Mouse (Mus musculus) erythroid progenitor cell, adult 5-6 weeks (primary cell): Measurements from ENCODE around the gene Sppl3. TPM values are rescaled to one million over a fixed set of nuclear protein-coding genes. Genes with fewer than 3 reads are reported as not detected.
"Not testable (repeated sequence)": the region's sequence is repeated elsewhere in the genome, so short reads cannot be mapped to it uniquely, and the experiment has no call there.

Experiments
- ATAC-seq: replicated peaks from 2 replicates; pipeline ENCODE4 v1.8.0; 2016; ENCODE audit warnings: moderate number of reproducible peaks, mild to moderate bottlenecking, moderate TSS enrichment, inconsistent platforms; ENCODE audit not compliant: poor library complexity, low FRiP score, severe bottlenecking
- total RNA-seq, 2 experiments: library from RNA; stranded (forward) in 1 of 2; stranded (reverse) in 1 of 2; fragments of 150-400 nt in 1 of 2; fragments of 186-747, 209-891 nt in 1 of 2; gene quantifications; 2 replicates each; pipeline versions ENCODE4 v1.2.3 to v1.2.4; 2015 to 2017; ENCODE audit warnings: low replicate concordance in 2 of 2

Sppl3 gene
- total RNA-seq, 2 experiments from 2014 or later: 69.2 to 73.7 TPM

DNA sequence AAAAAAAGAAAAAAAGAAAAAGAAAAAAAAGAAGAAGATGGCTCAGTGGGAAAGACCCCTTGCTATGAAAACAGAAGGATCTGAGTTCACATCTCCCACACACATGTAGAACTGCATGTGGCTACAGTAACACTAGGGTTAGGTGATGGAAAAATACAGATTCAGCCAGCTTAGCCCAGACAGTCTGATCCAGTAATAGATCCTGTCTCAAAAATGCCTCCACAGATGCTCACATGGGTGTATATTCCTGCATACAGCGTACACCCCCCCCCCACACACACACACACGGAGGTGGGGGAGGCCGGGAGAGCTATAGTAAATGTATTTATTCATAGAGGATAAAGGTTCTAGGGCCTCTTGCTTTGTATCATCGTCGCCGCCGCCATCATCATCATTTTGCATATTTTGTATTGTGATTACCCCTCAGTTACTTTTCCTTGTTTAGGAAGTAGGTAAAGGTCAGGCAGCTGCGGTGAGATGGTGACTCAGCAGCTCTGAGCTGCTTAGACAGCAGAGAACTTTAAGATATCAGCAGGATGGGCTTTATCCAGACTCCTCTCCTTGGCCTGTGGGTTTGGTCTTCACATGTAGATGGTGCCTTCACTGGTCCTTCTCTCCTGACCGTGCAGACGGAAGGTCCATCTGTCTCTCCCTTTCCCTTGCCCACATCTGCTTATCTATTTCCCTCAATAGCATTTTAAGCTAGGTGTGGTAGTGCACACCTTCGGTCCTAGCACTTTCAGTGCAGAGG is 57.9 kb downstream of the Sppl3 start:
- ATAC-seq: peak; percentile 65

DNA sequence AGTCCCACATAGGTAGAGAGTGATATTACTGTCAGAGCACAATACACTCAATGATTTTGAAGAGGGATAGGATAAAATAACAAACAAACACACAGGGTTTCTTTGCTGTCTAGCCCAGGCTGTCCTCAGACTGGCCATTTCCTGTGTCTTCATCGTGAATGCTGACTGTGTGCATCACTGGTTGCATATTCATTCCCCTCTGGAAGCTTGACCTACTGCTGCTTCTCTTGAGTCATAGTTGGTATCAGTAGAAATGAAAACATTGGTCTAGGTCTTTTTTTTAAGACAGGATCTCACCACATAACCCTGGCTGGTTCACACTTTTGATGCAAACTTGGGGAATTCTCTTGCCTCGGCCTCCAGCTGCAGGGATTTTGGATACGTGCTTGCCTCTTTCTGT is 58.7 kb downstream of the Sppl3 start:
- ATAC-seq: no peak

DNA sequence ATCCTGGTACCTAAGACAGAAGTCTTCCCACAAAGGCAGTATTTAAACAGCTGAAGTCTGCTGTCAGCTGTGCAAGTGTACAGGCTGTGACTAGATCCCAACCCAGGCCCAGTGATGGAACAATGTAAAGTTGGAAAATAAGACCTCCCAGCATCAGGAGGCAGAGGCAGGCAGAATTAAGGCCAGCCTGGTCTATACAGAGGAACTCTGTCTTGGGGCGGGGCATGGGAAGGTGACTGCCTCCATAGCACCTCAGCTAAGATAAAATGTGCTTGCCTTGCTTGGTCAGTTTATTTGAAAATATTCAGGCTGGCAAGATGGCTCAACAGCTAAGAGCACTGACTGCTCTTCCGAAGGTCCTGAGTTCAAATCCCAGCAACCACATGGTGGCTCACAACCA is 59.5 kb downstream of the Sppl3 start:
- no peak for ATAC-seq

DNA sequence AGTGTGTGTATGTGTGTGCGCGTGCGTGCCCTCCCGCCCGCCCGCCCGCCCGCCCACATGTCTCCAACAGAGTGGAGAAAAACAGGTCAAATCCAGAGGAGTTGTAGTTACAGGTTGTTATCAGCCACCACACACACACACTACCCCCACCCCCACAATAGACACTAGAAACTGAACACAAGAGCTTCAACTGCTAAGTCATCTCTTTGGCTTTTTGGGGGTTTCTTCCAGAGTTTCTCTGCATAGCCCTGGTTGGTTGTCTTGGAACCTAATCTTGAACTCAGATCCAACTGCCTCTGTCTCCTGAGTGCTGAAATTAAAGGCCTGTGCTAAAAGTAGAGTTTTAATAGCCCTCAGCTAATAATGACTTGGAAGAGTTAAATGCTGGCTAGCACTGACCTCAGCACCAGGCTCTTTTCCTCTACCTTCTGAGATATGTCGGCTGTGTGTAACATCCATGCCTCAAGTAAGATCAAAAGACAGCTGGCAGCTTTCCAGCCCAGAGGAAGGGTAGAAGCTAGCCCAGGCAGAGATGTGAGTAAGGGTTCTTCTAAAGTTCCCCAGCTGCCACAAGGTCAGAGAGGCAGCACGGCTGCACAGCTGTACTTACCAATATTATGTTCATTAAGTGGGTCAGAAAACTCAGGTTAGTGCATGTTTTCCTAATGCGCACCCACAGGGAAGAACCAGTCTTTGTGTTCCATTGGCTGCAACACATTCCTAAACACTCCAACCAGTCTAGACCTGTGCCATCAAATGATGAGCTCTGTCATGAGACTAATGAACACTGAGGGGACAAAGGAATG is 60.4 kb downstream of the Sppl3 start:
- ATAC-seq: peak; percentile 44

DNA sequence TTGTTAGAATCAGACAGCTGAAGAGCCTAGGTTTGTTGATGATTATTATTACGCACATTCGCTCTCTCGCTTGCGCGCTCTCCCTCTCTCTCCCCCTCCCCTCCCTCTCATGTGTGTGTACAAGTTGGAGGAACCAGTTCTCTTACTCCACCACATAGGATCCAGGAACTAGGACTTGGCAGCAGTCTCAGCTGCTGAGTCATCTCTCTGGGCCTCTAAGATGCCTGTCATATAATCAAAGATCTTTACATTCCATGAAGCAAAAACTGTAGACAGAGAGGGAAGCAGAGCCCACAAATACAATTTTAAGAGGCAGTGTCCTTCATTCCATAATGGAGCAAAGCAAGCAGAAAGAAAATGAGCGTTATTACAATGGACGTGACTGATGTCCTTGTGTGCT is 61.2 kb downstream of the Sppl3 start:
- ATAC-seq: peak; percentile 64

DNA sequence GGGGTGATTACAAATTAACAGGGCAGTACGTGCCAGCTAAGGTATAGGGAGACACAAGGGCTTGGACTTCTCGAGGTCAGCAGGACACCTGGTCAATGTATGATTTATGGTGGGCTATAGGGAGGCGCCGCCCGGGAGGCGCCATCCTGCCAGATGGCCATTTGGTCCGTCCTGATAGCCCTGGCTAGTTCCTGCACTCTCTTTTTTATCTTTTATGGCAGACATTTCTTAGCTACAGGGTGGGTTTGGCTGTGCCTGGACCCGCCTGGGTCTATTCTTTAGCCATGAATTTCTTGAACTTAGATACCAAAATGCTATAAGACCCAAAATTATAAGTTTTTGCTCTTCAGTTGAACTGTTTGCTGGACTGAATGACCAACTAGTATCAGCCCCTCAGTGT is 62.4 kb downstream of the Sppl3 start:
- not testable (repeated sequence) for ATAC-seq

DNA sequence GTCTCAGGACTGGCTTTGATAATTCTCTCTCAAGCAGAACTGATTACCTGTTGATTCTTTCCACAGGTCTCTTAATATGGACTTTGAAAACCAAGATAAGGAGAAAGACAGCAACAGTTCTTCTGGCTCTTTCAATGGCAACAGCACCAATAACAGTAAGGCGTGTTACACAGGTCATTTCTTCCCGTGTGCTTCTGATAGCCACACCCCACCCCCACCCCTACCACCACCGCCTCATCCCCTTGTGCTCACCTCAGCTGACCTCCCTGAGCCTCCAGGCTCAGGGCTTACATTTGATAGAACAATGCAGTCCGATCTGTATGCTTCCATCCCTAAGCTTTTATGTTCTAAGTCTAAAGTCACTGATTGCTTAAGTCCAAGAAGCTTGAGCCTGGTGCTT is 63.8 kb downstream of the Sppl3 start:
- ATAC-seq: no peak

DNA sequence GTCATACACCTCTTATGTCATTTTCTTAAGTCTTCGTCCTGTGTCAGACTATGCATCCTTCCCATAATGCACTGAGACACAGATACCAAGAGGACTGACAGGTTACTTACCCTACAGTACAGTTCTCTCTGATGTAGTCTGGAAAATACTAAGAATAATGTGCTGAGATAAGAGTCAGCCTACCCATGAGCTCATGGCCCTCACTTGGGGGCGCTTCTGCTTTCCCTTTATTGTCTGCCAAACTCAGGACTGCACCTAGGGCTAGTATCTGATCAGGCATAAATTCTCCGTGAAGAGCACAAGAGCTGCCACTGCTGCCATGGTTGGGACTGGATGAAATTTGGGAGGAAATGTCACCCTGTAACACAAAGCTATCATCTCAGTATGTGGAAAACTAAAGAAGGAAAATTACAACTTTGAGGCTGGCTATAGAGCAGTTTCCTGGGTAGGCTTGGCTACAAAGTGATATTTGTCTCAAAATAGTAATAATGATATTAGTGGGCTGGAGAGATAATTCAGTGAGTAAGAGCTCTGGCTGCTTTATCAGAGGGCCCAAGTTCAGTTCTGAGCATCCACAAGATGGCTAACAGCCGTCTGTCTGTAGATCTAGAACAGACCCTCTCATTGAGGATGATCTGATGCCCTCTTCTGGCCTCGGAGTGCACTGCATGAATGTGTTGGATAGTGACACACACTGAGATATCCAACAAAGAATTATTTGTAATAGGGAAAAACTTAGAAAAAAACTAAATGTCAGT is 65.4 kb downstream of the Sppl3 start:
- ATAC-seq: peak; percentile 60

DNA sequence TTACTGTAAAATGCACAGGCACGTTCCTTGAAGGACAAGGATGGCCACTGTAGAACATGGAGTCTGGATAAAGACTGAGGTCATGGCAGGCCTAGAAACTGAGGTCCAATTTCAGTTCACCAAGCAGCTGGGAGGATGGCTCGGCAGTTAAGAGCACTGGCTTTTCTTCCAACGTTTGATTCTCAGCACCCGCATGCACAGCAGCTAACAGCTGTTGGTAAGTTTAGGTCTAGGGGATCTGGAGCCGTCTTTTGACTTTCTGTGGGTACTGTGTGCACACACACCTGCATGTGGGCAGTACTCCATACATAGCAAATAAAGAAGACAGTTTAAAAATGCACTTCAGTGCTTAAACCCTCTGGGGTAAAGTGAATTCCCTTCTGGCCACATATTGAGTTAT is 70.7 kb downstream of the Sppl3 start:
- ATAC-seq: no peak

DNA sequence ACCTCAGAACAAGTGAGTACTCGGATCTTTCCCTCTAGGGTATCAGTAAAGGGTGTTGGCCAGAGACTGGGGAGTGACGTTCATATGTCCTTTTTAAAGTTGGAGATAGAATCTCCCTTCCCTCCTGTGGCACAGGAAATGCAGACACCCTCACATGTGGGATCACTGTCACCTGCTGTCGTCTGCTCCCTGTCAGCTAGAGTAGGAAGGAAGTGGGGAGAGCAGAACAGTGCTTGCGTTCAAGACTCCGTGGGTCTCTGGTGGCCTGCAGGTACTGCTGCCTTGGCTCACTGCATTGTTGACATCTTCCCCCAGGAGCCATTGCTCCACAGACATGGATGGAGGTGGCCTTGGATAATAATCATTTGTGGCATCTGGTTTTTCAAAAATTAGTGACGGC is 72.6 kb downstream of the Sppl3 start:
- no peak for ATAC-seq

DNA sequence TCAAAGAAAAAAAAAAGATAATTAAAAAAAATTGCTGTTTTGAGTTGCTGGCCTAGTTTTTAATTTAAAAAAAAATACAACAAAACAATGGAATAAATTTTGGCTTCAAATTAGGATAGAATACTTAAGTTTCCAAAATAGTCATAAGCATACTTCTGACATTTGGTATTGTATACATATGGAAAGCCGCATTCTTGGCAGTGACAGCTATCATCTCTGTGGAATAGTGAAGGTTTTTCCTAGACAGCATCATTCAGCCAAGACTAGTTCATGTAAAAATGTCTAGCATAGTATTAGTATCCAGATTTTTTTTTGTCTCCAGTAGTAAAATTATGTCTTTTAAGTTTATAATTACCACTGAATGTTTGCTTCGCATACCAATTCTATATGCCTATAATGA is 74.7 kb downstream of the Sppl3 start:
- ATAC-seq: no peak

DNA sequence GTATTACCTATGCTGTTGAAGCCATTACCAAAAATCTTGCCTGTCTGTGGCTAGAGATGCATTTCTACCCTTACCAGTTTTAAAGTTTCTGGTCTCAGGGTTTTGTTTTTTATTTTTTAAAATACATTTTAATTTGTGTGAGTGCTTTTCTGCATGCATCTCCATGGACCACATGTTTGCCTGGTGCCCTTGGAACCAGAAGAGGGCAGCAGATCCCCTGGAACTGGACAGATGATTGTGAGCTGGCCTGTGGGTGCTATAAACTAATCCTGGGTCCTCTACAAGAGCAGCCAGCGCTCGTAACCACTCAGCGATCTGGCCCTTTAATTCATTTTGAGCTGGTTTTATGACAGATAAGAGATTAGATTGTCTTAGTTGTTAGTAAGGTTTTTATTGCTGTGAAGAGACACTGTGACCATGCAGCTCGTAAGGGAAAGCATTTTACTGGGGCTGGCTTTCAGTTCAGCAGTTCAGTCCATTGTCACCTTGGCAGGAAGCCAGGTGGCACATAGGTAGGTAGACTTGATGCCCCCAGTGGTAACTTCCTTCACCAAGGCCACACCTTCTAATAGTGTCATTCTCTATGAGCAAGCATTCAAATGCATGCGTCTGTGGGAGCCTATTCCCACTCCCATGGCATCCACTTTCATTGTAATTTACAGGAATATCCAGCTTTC is 78.8 kb downstream of the Sppl3 start:
- ATAC-seq: no peak

DNA sequence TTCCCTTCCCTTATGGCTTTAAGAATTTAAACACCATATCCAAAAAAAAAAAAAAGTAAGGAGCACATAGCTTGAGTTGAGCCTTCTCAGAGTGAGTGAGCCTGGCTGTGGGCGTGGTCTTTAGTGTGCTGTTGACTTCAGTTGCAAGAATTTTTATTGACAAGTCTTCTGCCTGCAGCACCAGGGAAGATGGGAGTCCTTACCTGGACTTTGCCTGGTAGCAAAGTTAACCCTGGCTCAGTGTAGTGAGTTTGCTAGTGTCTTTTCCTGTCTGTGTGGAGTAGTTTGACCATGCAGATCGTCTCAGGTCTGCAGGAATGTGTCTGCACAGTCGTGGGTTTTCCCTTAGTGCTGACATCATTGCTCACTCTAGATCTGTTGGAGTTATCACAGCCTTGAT is 80.1 kb downstream of the Sppl3 start:
- ATAC-seq: no peak

DNA sequence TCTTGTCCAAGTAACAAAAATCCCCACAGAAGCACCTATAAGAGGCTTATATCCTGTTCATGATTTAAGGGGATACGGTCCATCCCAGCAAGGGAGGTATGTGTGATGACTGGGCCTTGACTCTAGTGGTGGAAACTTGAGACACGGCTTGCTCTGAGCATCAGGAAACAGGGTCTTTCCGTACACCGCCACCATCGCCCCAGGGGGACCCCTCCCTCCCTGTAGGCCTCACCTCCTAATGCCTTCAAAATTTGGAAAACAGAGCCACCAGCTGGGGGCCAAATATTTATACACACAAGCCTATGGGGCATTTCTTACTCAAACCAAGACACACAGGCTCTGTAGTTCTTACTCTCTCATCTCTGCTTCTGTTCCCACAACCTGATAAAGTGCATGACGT is 80.8 kb downstream of the Sppl3 start:
- no peak for ATAC-seq

DNA sequence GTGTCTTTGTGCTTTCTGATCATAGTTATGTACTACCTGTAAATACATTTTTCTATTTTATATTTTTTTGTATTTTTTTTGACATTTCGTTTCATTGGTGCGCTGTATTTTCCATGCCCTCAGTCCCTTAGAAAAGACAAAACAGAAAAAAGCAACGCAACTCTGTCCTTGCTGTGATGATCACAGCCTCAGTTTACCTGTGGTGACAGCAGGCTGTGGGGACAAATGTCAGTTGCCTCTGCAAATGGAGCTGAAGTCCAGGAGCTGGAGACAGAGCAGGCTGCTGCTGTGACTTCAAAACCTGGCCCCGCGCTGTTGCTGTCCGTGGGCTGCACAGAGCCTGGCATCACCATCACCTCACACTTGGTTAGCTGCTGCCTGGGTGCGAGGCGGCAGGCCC is 87.3 kb downstream of the Sppl3 start, which contains the start of gene Gm10401:
TSS of gene Gm10401 (minus strand) at position 101 of the 400 bp plus-strand sequence.
- ATAC-seq: no peak

DNA sequence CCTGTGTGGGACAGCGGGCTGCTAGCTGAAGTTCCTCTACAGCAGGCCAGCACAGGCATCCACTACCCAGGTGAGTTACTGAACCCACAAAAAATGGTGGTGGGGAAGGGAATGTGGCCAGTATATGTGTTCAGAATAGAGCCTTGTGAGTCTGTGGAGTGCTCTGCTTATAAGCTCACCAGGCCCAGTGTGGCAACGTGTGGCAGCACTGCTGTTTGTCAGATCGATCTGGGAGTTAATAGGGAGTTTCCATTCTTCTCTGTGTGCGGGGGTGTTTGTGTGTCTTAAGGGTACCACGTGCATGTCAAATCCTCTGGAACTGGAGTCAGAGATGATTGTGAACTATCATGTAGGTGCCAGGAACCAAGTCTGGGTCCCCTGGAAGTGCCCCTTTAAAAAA is 88.6 kb downstream of the Sppl3 start:
- ATAC-seq: no peak

DNA sequence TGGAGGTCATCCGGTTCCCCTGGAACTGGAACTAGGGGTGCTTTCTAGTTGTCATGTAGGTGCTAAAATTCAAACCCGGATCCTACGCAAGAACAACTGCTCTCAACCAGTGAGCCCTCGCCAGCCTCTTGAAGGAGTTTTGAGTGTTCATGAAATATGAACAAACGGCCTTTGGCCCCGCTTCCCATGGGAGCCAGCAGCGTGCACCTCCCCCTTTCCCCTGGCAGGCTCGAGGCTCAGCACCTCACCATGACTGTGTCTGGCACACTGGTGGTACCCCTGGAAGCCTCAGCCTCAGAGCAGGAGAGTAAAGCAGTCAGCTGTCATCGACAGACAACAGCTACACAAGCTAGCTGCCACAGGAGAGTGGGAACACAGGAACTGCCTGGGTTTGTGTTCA is 89.1 kb downstream of the Sppl3 start:
- no peak for ATAC-seq

DNA sequence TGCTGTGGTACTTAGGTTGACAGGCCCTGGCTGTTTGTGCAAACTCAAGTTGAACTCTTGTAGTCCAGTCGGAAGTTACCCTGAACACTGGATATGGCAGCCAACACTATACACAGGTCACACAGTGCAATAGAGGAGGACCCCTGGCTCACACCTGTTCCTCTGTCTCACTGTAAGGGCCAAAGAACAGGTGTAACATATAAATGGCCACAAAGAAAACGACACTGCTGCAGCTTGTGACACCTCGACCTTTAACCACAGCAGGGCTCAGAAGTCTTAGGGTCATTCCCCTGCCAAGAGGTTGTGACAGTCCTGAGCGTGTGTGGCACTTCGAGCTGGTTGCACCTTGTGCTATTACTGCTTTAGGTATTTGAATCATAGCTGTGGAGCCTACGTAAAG is 89.5 kb downstream of the Sppl3 start:
- ATAC-seq: no peak

DNA sequence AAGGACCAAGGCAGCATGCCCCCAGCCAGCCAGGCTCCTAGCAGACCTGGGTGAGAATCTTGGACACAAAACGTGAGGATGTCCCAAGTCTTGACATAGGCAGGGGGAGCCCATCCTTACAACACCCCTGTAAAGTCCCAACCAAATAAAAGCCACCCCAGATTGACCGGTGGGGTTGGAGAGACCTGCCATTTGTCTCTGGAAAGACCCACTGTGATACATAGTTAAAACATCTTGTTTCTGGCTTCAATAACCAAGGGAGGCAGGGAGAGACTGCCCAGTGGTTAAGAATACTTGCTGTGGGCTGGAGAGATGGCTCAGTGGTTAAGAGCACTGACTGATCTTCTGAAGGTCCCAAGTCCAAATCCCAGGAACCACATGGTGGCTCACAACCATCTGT is 91.3 kb downstream of the Sppl3 start:
- ATAC-seq: no peak

DNA sequence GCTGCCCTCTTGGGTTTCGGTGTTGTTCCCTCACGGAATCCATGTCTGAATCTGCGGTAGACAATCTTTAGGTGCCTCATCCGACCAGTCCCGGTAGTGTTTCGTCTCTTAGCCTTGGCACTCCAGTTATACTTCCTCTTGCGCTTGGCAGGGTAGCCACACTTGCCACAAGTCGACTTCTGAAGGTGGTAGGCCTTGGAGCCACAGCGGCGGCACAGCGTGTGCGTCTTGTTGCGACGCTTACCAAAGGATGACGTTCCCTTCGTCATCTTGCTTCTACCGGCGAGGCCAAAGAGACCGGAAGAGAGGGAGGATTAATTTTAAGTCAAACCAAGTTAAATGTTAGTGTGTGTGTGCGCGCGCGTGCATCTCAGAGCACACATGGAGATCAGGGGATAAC is 92.3 kb downstream of the Sppl3 start:
- ATAC-seq: not testable (repeated sequence)
